Mouse (Mus musculus) thymus, adult 2 months (tissue): ENCODE measurements around the gene Dyrk1a.

Source experiments
- CTCF ChIP-seq: fragments of 200-500 bp; IDR thresholded peaks from 2 replicates; pipeline ENCODE4 v1.5.1; 2012; ENCODE audit warnings: mild to moderate bottlenecking, control low read depth, low read length, moderate library complexity, borderline replicate concordance; ENCODE audit not compliant: control insufficient read depth, poor library complexity, insufficient read depth; ENCODE audit errors: extremely low read depth
- POLR2A ChIP-seq: fragments of 200-500 bp; IDR thresholded peaks from 2 replicates; pipeline ENCODE4 v1.6.1; 2012; ENCODE audit warnings: mild to moderate bottlenecking, low read length, control low read depth, moderate library complexity; ENCODE audit not compliant: control insufficient read depth, poor library complexity, insufficient read depth; ENCODE audit errors: extremely low read depth

- TF ChIP-seq CTCF = 0 out of 2 replicates have a peak, but pooled peaks have one; percentile 48
- no peak for TF ChIP-seq POLR2A
Measured at GRCm38 (mm10) chr16:94569229-94570176, at the start of gene Dyrk1a.
